Comparison of ENCODE assay signal across 13 mouse cellular contexts in the genomic region with DNA sequence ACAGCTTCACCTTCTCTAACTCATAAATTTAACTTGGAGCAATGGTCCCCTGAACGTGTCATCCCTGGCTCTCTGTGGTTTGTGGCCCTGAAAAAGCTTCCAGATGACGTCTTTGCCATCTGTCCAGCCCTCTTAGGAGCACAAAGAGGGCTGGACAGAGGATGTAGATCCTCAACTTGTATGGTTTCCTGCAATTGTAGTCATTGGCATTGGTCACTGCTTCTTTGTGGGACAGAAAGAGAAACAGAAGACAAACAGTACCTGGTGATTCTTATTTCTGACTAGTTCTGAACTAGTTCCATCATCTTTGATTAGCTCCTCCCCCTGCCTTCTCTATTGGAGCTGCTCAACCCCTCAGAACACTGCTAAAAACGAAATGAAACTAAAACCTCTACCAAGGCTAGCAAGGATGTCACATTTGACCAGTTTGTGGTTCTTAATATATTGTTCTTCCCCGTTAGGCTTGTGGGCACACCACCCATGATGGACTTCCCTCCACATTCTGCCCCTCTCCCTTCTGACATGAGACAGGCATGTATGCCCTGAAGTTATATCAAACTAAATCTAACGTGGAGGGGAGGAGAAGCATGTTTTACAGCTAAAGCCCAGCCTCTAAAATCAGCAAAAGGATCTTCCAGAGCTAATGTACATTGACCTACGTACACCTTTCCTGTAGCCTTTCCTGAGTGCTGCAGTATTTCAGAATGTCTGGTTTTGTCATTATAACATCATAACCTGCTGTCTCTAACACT. TPM values are rescaled to one million over a fixed set of nuclear protein-coding genes. Genes with fewer than 3 reads are reported as not detected.
A peak's percentile ranks its signal among the peaks of the same experiment; 100 is the strongest.
DNase-seq lines count a peak whose midpoint lies in the region; ATAC-seq and TF ChIP-seq lines count a peak whose summit lies in the region.
"Had no signal": no experiment of that assay in that cellular context is flagged by ENCODE, and none has a peak within 500 bp of the region (broad histone marks: within the 10 kb centered on the region; RNA-seq: fewer than 3 reads in every experiment).

No protein-coding gene starts in this region.

- no peak overlapping the region for H3ac ChIP-seq in myocyte (ENCODE audit: control insufficient read depth, insufficient read length)

- H3K9ac ChIP-seq in intestine, postnatal 0 days (ENCODE audit: low read depth, low read length): no peak overlapping the region
- no peak overlapping the region for H3K9ac ChIP-seq in intestine, embryonic 15.5 days
- H3K9ac ChIP-seq: hindbrain, embryonic 14.5 days; limb, embryonic 12.5 days had no signal

- no peak for TF ChIP-seq CTCF in intestine, postnatal 0 days (IDR thresholded peaks at IDR 0.05; ENCODE audit: low read depth)
- no peak for TF ChIP-seq CTCF in G1E (IDR thresholded peaks at IDR 0.05; ENCODE audit: low read depth, low read length)
- TF ChIP-seq CTCF in left cerebral cortex, adult 2 months (IDR thresholded peaks at IDR 0.05): no peak
- no peak for TF ChIP-seq CTCF in layer of hippocampus, adult 2 months (conservative IDR thresholded peaks at IDR 0.05)

- peak overlapping the region; percentile 41 for H3K4me2 ChIP-seq in intestine, postnatal 0 days (replicated peaks; ENCODE audit: low read depth)
- no peak overlapping the region for H3K4me2 ChIP-seq in intestine, embryonic 15.5 days (replicated peaks)
- H3K4me2 ChIP-seq in myocyte (ENCODE audit: low read depth): peak overlapping the region; percentile 72
- H3K4me2 ChIP-seq: hindbrain, embryonic 14.5 days; limb, embryonic 12.5 days had no signal

- WGBS in intestine, postnatal 0 days: 49% methylated on average over 6 of the region's 6 CpGs
- WGBS in intestine, embryonic 15.5 days: 46% methylated on average over 6 of the region's 6 CpGs

- no peak overlapping the region for H3K4me3 ChIP-seq in intestine, postnatal 0 days (ENCODE audit: low read depth, low read length)
- H3K4me3 ChIP-seq in intestine, embryonic 15.5 days (replicated peaks): no peak overlapping the region
- H3K4me3 ChIP-seq in G1E (ENCODE audit: low read depth, low read length): peak overlapping the region; percentile 57; the same call in 1 of the 2 replicates
- H3K4me3 ChIP-seq in myocyte: no peak overlapping the region
- H3K4me3 ChIP-seq in left cerebral cortex, adult 2 months: no peak overlapping the region
- H3K4me3 ChIP-seq in layer of hippocampus, adult 2 months: no peak overlapping the region
- H3K4me3 ChIP-seq: limb, embryonic 12.5 days had no signal

- peaks cover 4% of the 10 kb centered on the region; the same call in 1 of the 2 replicates for H3K4me1 ChIP-seq in intestine, postnatal 0 days (replicated peaks; ENCODE audit: control insufficient read depth, insufficient read depth, low read length)
- H3K4me1 ChIP-seq in intestine, embryonic 15.5 days (replicated peaks): no peaks in the 10 kb centered on the region
- peaks cover 34% of the 10 kb centered on the region for H3K4me1 ChIP-seq in G1E (ENCODE audit: insufficient read depth, low read depth, low read length)

- no peaks in the 10 kb centered on the region for H3K9me3 ChIP-seq in intestine, postnatal 0 days (ENCODE audit: control insufficient read depth)
- no peaks in the 10 kb centered on the region for H3K9me3 ChIP-seq in intestine, embryonic 15.5 days
- H3K9me3 ChIP-seq in G1E (replicated peaks): no peaks in the 10 kb centered on the region
- H3K9me3 ChIP-seq: limb, embryonic 12.5 days had no signal

- no peaks in the 10 kb centered on the region for H3K36me3 ChIP-seq in intestine, postnatal 0 days (ENCODE audit: control insufficient read depth, insufficient read depth)
- no peaks in the 10 kb centered on the region for H3K36me3 ChIP-seq in intestine, embryonic 15.5 days
- H3K36me3 ChIP-seq in G1E (replicated peaks) (no peaks in the 10 kb centered on the region), myocyte (ENCODE audit: control insufficient read depth, insufficient read depth) (no peaks in the 10 kb centered on the region)
- H3K36me3 ChIP-seq: limb, embryonic 12.5 days had no signal

- intact Hi-C loops in left cerebral cortex, adult 2 months (cut with DNase I): no loop called here

- no peaks in the 10 kb centered on the region for H3K79me2 ChIP-seq in myocyte (ENCODE audit: control insufficient read depth, insufficient read depth)

- no peaks in the 10 kb centered on the region for H3K27me3 ChIP-seq in intestine, postnatal 0 days (replicated peaks; ENCODE audit: control insufficient read depth, insufficient read depth, low read length)
- H3K27me3 ChIP-seq in intestine, embryonic 15.5 days (replicated peaks): no peaks in the 10 kb centered on the region
- H3K27me3 ChIP-seq in G1E (ENCODE audit: insufficient read depth, low read length): no peaks in the 10 kb centered on the region; the same call in none of the 2 replicates
- no peaks in the 10 kb centered on the region for H3K27me3 ChIP-seq in myocyte (ENCODE audit: control insufficient read depth, insufficient read depth, insufficient read length)
- H3K27me3 ChIP-seq: limb, embryonic 12.5 days had no signal

- H3K27ac ChIP-seq in intestine, postnatal 0 days (ENCODE audit: low read depth, low read length): no peak overlapping the region
- H3K27ac ChIP-seq in intestine, embryonic 15.5 days: no peak overlapping the region
- no peak overlapping the region for H3K27ac ChIP-seq in left cerebral cortex, adult 2 months
- H3K27ac ChIP-seq in layer of hippocampus, adult 2 months: no peak overlapping the region
- H3K27ac ChIP-seq: hindbrain, embryonic 14.5 days; limb, embryonic 12.5 days had no signal

- TF ChIP-seq POLR2A in myocyte (IDR thresholded peaks at IDR 0.05; ENCODE audit: insufficient read length, low read depth): no peak

- DNase-seq in G1E (ENCODE audit: low spot score): no peak
- no peak for DNase-seq in left cerebral cortex, adult 2 months (ENCODE audit: extremely low spot score in 1 of 2, low spot score in 2 of 2)
- no peak for DNase-seq in layer of hippocampus, adult 2 months (ENCODE audit: low spot score in 2 of 2)
- no peak for DNase-seq in retina, embryonic 14.5 days (ENCODE audit: low spot score)
- DNase-seq: kidney, postnatal 4 days; right cerebral cortex, postnatal 25 days; thymus, adult 2 months had no signal

- no peak for ATAC-seq in intestine, postnatal 0 days
- no peak for ATAC-seq in intestine, embryonic 15.5 days
- no peak for ATAC-seq in G1E (ENCODE audit: extremely low read depth, insufficient number of reproducible peaks, low FRiP score, poor library complexity, severe bottlenecking)
- ATAC-seq in granulocyte monocyte progenitor cell, adult 5-6 weeks (replicated peaks; ENCODE audit: poor library complexity, severe bottlenecking): peak; percentile 80

TF ChIP-seq in myocyte, 11 proteins besides CTCF, POLR2A, EP300 and RAD21:
- TF ChIP-seq TCF12 (IDR thresholded peaks at IDR 0.05; ENCODE audit: insufficient read depth, poor library complexity, severe bottlenecking) (no peak), SRF (IDR thresholded peaks at IDR 0.05; ENCODE audit: control insufficient read depth, insufficient read length, low read depth) (no peak), MAX (IDR thresholded peaks at IDR 0.05; ENCODE audit: low read depth) (no peak), USF1 (IDR thresholded peaks at IDR 0.05; ENCODE audit: low read depth) (no peak), TCF3 (IDR thresholded peaks at IDR 0.05; ENCODE audit: insufficient read length, low read depth) (no peak), CEBPB (IDR thresholded peaks at IDR 0.05; ENCODE audit: insufficient read depth, poor library complexity, severe bottlenecking) (no peak), MYOG (IDR thresholded peaks at IDR 0.05; ENCODE audit: control insufficient read depth in 1 of 3, insufficient read depth in 1 of 3, insufficient read length in 2 of 3, low read depth in 2 of 3) (no peak), POLR2AphosphoS2 (IDR thresholded peaks at IDR 0.05; ENCODE audit: insufficient read length, low read depth) (no peak), E2F4 (IDR thresholded peaks at IDR 0.05; ENCODE audit: insufficient read depth) (no peak), MYOD1 (IDR thresholded peaks at IDR 0.05; ENCODE audit: control insufficient read depth in 1 of 3, insufficient read length in 2 of 3, low read depth in 2 of 3) (no peak), REST (IDR thresholded peaks at IDR 0.05; ENCODE audit: insufficient read depth, insufficient read length) (no peak)

RNA-seq across cellular contexts. Expression of gene Rtn4, which starts 45.0 kb away (rescaled TPM):
- polyA plus RNA-seq in intestine, postnatal 0 days (2015; fragmentation: Nextera tagmentation; extraction: Ambion mirVana): 99.9 and 102 TPM in 2 replicates
- polyA plus RNA-seq in intestine, embryonic 15.5 days (2015; fragmentation: Nextera tagmentation; extraction: Ambion mirVana): 48.8 and 51.0 TPM in 2 replicates
- total RNA-seq in G1E (2014; fragmentation: Nextera tagmentation) (65.0 and 65.3 TPM in 2 replicates), G1E (2017) (67.9 and 68.9 TPM in 2 replicates)
- polyA plus RNA-seq in G1E (2012) (83.0 and 102 TPM in 2 replicates), myocyte (2012; fragmentation: generic; extraction: Trizol) (309 TPM)
- total RNA-seq in granulocyte monocyte progenitor cell, adult 5-6 weeks (2014; fragmentation: Nextera tagmentation): 61.8 and 68.1 TPM in 2 replicates
- 60.3 and 62.0 TPM in 2 replicates for total RNA-seq in granulocyte monocyte progenitor cell, adult 5-6 weeks (2017)
- 100 to 1,000 TPM; 607 to 709 TPM for total RNA-seq in left cerebral cortex, adult 2 months (2021)
- total RNA-seq in layer of hippocampus, adult 2 months (2021): 100 to 1,000 TPM; 456 to 473 TPM

Comparison
In these comparisons a context has a peak if more than half of its experiments do, and no peak if none do; other contexts are left out.
1. RNA of gene Rtn4, which starts 45.0 kb away (total RNA-seq): 607 to 709 TPM in left cerebral cortex, adult 2 months and 456 to 473 TPM in layer of hippocampus, adult 2 months; 65.0 to 68.9 TPM in G1E and 60.3 to 68.1 TPM in granulocyte monocyte progenitor cell, adult 5-6 weeks; every median in the first group is over 4 times any median in the second.